Mouse (Mus musculus): ENCODE measurements around the gene Abcb4.

GRCm38 (mm10) chr5:8995966-8996685 lies 102.6 kb downstream of the Abcb4 start:
- TF ChIP-seq ZC3H11A (IDR thresholded peaks at IDR 0.05; ENCODE audit: borderline replicate concordance, low read depth, low read length) (no peak), ZNF384 (IDR thresholded peaks at IDR 0.05; ENCODE audit: low read depth, low read length) (no peak)
